Mouse (Mus musculus): Measurements from ENCODE around the gene Hist1h2bn.

- TF ChIP-seq CTCF (IDR thresholded peaks at IDR 0.05; ENCODE audit: control insufficient read depth, insufficient read depth, insufficient replicate concordance, low read depth, low read length): no peak
- no peak for TF ChIP-seq POLR2A (IDR thresholded peaks at IDR 0.05; ENCODE audit: control insufficient read depth, low read depth, low read length)
Measured at GRCm38 (mm10) chr13:21783734-21784161, 29.8 kb downstream of the Hist1h2bn start.

Measured in testis, adult 2 months (tissue).